Mouse (Mus musculus): ENCODE data around the gene Palm2. TPM values are rescaled to one million over a fixed set of nuclear protein-coding genes. Genes with fewer than 3 reads are reported as not detected.

The Palm2 gene
- polyA plus RNA-seq, 1 experiment = 5.2 TPM

- H3ac ChIP-seq (ENCODE audit: control insufficient read depth, insufficient read length) = no peak overlapping the region
- no peaks in the 10 kb centered on the region for H3K36me3 ChIP-seq (ENCODE audit: control insufficient read depth, insufficient read depth)
- peak overlapping the region; percentile 50 for H3K4me2 ChIP-seq (ENCODE audit: low read depth)
- no peak for TF ChIP-seq MAX (IDR thresholded peaks at IDR 0.05; ENCODE audit: low read depth)
- no peak for TF ChIP-seq SRF (IDR thresholded peaks at IDR 0.05; ENCODE audit: control insufficient read depth, insufficient read length, low read depth)
- TF ChIP-seq REST (IDR thresholded peaks at IDR 0.05; ENCODE audit: insufficient read depth, insufficient read length) = no peak
- TF ChIP-seq CEBPB (IDR thresholded peaks at IDR 0.05; ENCODE audit: insufficient read depth, poor library complexity, severe bottlenecking) = no peak
- no peak for TF ChIP-seq MYOD1 (IDR thresholded peaks at IDR 0.05; ENCODE audit: control insufficient read depth in 1 of 3, insufficient read length in 2 of 3, low read depth in 2 of 3)
- TF ChIP-seq USF1 (IDR thresholded peaks at IDR 0.05; ENCODE audit: low read depth) = peak; percentile 8
- no peak for TF ChIP-seq MYOG (IDR thresholded peaks at IDR 0.05; ENCODE audit: control insufficient read depth in 1 of 3, insufficient read depth in 1 of 3, insufficient read length in 2 of 3, low read depth in 2 of 3)
- no peak for TF ChIP-seq E2F4 (IDR thresholded peaks at IDR 0.05; ENCODE audit: insufficient read depth)
- no peak for TF ChIP-seq POLR2A (IDR thresholded peaks at IDR 0.05; ENCODE audit: insufficient read length, low read depth)
- TF ChIP-seq TCF3 (IDR thresholded peaks at IDR 0.05; ENCODE audit: insufficient read length, low read depth) = no peak
- TF ChIP-seq POLR2AphosphoS2 (IDR thresholded peaks at IDR 0.05; ENCODE audit: insufficient read length, low read depth) = peak; percentile 17
- TF ChIP-seq TCF12 (IDR thresholded peaks at IDR 0.05; ENCODE audit: insufficient read depth, poor library complexity, severe bottlenecking) = no peak
- no peak overlapping the region for H3K4me3 ChIP-seq
- H3K27me3 ChIP-seq (ENCODE audit: control insufficient read depth, insufficient read depth, insufficient read length) = no peaks in the 10 kb centered on the region
- H3K79me2 ChIP-seq (ENCODE audit: control insufficient read depth, insufficient read depth) = no peaks in the 10 kb centered on the region
These were observed 297.0 kb downstream of the Palm2 start for GRCm38 (mm10) chr4:57730801-57731598.

- TF ChIP-seq MYOG (IDR thresholded peaks at IDR 0.05; ENCODE audit: control insufficient read depth in 1 of 3, insufficient read depth in 1 of 3, insufficient read length in 2 of 3, low read depth in 2 of 3) (no peak), SRF (IDR thresholded peaks at IDR 0.05; ENCODE audit: control insufficient read depth, insufficient read length, low read depth) (no peak), USF1 (IDR thresholded peaks at IDR 0.05; ENCODE audit: low read depth) (no peak), E2F4 (IDR thresholded peaks at IDR 0.05; ENCODE audit: insufficient read depth) (no peak), POLR2A (IDR thresholded peaks at IDR 0.05; ENCODE audit: insufficient read length, low read depth) (no peak), MYOD1 (IDR thresholded peaks at IDR 0.05; ENCODE audit: control insufficient read depth in 1 of 3, insufficient read length in 2 of 3, low read depth in 2 of 3) (no peak), REST (IDR thresholded peaks at IDR 0.05; ENCODE audit: insufficient read depth, insufficient read length) (no peak), CEBPB (IDR thresholded peaks at IDR 0.05; ENCODE audit: insufficient read depth, poor library complexity, severe bottlenecking) (no peak)
- H3K79me2 ChIP-seq (ENCODE audit: control insufficient read depth, insufficient read depth) = no peaks in the 10 kb centered on the region
- no peaks in the 10 kb centered on the region for H3K27me3 ChIP-seq (ENCODE audit: control insufficient read depth, insufficient read depth, insufficient read length)
- no peak overlapping the region for H3K4me3 ChIP-seq
- H3ac ChIP-seq (ENCODE audit: control insufficient read depth, insufficient read length) = no peak overlapping the region
- H3K36me3 ChIP-seq (ENCODE audit: control insufficient read depth, insufficient read depth) = peaks cover 5% of the 10 kb centered on the region
- H3K4me2 ChIP-seq (ENCODE audit: low read depth) = no peak overlapping the region
These were observed 298.3 kb downstream of the Palm2 start for GRCm38 (mm10) chr4:57732351-57732750.

GRCm38 (mm10) chr4:57733445-57733844 lies 299.4 kb downstream of the Palm2 start:
- no peak overlapping the region for H3K4me3 ChIP-seq
- no peak overlapping the region for H3K4me2 ChIP-seq (ENCODE audit: low read depth)
- no peaks in the 10 kb centered on the region for H3K27me3 ChIP-seq (ENCODE audit: control insufficient read depth, insufficient read depth, insufficient read length)
- no peak for TF ChIP-seq TCF12 (IDR thresholded peaks at IDR 0.05; ENCODE audit: insufficient read depth, poor library complexity, severe bottlenecking)
- TF ChIP-seq E2F4 (IDR thresholded peaks at IDR 0.05; ENCODE audit: insufficient read depth) = no peak
- TF ChIP-seq REST (IDR thresholded peaks at IDR 0.05; ENCODE audit: insufficient read depth, insufficient read length) = no peak
- H3ac ChIP-seq (ENCODE audit: control insufficient read depth, insufficient read length) = no peak overlapping the region
- peaks cover 5% of the 10 kb centered on the region for H3K36me3 ChIP-seq (ENCODE audit: control insufficient read depth, insufficient read depth)
- H3K79me2 ChIP-seq (ENCODE audit: control insufficient read depth, insufficient read depth) = no peaks in the 10 kb centered on the region

GRCm38 (mm10) chr4:57735426-57735825 lies 301.4 kb downstream of the Palm2 start:
- H3K4me3 ChIP-seq = no peak overlapping the region

More at GRCm38 (mm10) chr4:57735426-57735825, 301.4 kb downstream of the Palm2 start:
- Histone ChIP-seq H3K36me3 (ENCODE audit: control insufficient read depth, insufficient read depth) (peaks cover 5% of the 10 kb centered on the region), H3K27me3 (ENCODE audit: control insufficient read depth, insufficient read depth, insufficient read length) (no peaks in the 10 kb centered on the region), H3K4me2 (ENCODE audit: low read depth) (peak overlapping the region; percentile 35), H3K79me2 (ENCODE audit: control insufficient read depth, insufficient read depth) (no peaks in the 10 kb centered on the region), H3ac (ENCODE audit: control insufficient read depth, insufficient read length) (no peak overlapping the region)
- TF ChIP-seq E2F4 (IDR thresholded peaks at IDR 0.05; ENCODE audit: insufficient read depth) (no peak), SRF (IDR thresholded peaks at IDR 0.05; ENCODE audit: control insufficient read depth, insufficient read length, low read depth) (no peak), MYOG (IDR thresholded peaks at IDR 0.05; ENCODE audit: control insufficient read depth in 1 of 3, insufficient read depth in 1 of 3, insufficient read length in 2 of 3, low read depth in 2 of 3) (no peak), REST (IDR thresholded peaks at IDR 0.05; ENCODE audit: insufficient read depth, insufficient read length) (no peak), CEBPB (IDR thresholded peaks at IDR 0.05; ENCODE audit: insufficient read depth, poor library complexity, severe bottlenecking) (0 out of 2 replicates have a peak, but pooled peaks have one; percentile 37), MYOD1 (IDR thresholded peaks at IDR 0.05; ENCODE audit: control insufficient read depth in 1 of 3, insufficient read length in 2 of 3, low read depth in 2 of 3) (peak in 1 of 3 experiments; percentile 31), POLR2A (IDR thresholded peaks at IDR 0.05; ENCODE audit: insufficient read length, low read depth) (no peak), MAX (IDR thresholded peaks at IDR 0.05; ENCODE audit: low read depth) (no peak), POLR2AphosphoS2 (IDR thresholded peaks at IDR 0.05; ENCODE audit: insufficient read length, low read depth) (no peak), TCF12 (IDR thresholded peaks at IDR 0.05; ENCODE audit: insufficient read depth, poor library complexity, severe bottlenecking) (no peak), USF1 (IDR thresholded peaks at IDR 0.05; ENCODE audit: low read depth) (no peak), TCF3 (IDR thresholded peaks at IDR 0.05; ENCODE audit: insufficient read length, low read depth) (no peak)

Measured in myocyte (in vitro differentiated cells).